Mouse (Mus musculus) forebrain, embryonic 14.5 days (tissue): ENCODE data around the gene Nfil3. TPM values are rescaled to one million over a fixed set of nuclear protein-coding genes. Genes with fewer than 3 reads are reported as not detected.

ENCODE experiments used
- ATAC-seq: fragments of 200-750 bp; cut with Nextera tagmentation; 2 replicates; pipeline ENCODE4 v1.8.0; 2017; ENCODE audit warnings: mild to moderate bottlenecking, moderate library complexity
- DNase-seq: peaks from one replicate; pipeline ENCODE4 v3.0.0-alpha.2; 2015; ENCODE audit warnings: low spot score
- H3K27ac ChIP-seq: fragments of 300-500 bp; sonication (generic); 2 replicates; pipeline ENCODE4 v1.5.1; 2014; ENCODE audit warnings: low read depth, mild to moderate bottlenecking, control low read depth, low read length, moderate library complexity
- H3K27me3 ChIP-seq: fragments of 300-500 bp; sonication (generic); replicated peaks from 2 replicates; pipeline ENCODE4 v1.6.1; 2014; ENCODE audit warnings: low read length, control low read depth, mixed read lengths; ENCODE audit not compliant: control insufficient read depth, insufficient read depth
- H3K36me3 ChIP-seq: fragments of 300-500 bp; sonication (generic); 2 replicates; pipeline ENCODE4 v1.6.1; 2014; ENCODE audit warnings: low read length, control low read depth; ENCODE audit not compliant: control insufficient read depth, insufficient read depth
- H3K4me1 ChIP-seq: fragments of 300-500 bp; sonication (generic); 2 replicates; pipeline ENCODE4 v1.6.1; 2014; ENCODE audit warnings: antibody characterized with exemption, low read length, control low read depth; ENCODE audit not compliant: control insufficient read depth, insufficient read depth
- H3K4me2 ChIP-seq: fragments of 300-500 bp; sonication (generic); 2 replicates; pipeline ENCODE4 v1.6.1; 2014; ENCODE audit warnings: mild to moderate bottlenecking, control low read depth, low read length
- H3K4me3 ChIP-seq: fragments of 300-500 bp; sonication (generic); 2 replicates; pipeline ENCODE4 v1.5.1; 2014; ENCODE audit warnings: low read depth, low read length, control low read depth
- H3K9ac ChIP-seq: fragments of 300-500 bp; sonication (generic); 2 replicates; pipeline ENCODE4 v1.6.1; 2014; ENCODE audit warnings: mild to moderate bottlenecking, low read length, control low read depth, moderate library complexity
- H3K9me3 ChIP-seq: fragments of 300-500 bp; sonication (generic); replicated peaks from 2 replicates; pipeline ENCODE4 v1.6.1; 2016; ENCODE audit warnings: low read length, control low read depth, mixed read lengths; ENCODE audit not compliant: control insufficient read depth
- WGBS: fragments of 180-500 bp; shearing (Covaris S2); extraction: QIAGEN DNeasy Blood & Tissue Kit; methylation state at CpG from one replicate; pipeline ENCODE4 v1.1.7; 2014; 5-methylcytosine and 5-hydroxymethylcytosine counted together
- polyA plus RNA-seq: library from polyadenylated mRNA; unstranded; fragments of >200 nt; fragmentation: Nextera tagmentation; extraction: Ambion mirVana; gene quantifications from 2 replicates; pipeline ENCODE4 v1.2.1, GENCODE M21; 2014

Gene Nfil3
- polyA plus RNA-seq, 1 experiment from 2014 or later = 38.1 TPM

DNA sequence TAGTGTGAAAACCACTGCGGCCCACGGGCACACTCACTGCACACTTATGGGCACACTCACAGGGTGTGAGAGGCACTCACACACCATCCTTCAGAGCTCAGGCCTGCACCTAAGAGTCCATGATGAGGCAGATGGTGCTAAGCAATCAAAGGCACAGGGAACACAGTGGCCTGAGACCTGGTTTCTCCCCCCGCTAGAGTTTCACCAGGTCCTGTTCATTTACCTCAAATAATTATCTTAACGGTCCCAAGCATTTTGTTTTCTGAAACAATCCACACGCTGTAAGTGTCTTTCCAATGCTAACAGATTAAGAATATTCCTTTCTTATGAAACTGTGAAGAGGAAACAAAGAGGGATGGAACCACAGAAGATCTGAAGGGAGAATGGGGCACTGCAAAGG is 62.5 kb downstream of the Nfil3 start:
- ATAC-seq (no peak), DNase-seq (no peak)
- no peaks in the 10 kb centered on the region for H3K27me3 ChIP-seq
- H3K36me3 ChIP-seq = no peaks in the 10 kb centered on the region
- no peaks in the 10 kb centered on the region for H3K9me3 ChIP-seq
- H3K4me3 ChIP-seq = no peak overlapping the region
- no peak overlapping the region for H3K9ac ChIP-seq
- H3K27ac ChIP-seq = no peak overlapping the region
- H3K4me2 ChIP-seq = no peak overlapping the region
- WGBS = 85% methylated on average over 5 of the region's 5 CpGs
- no peaks in the 10 kb centered on the region for H3K4me1 ChIP-seq

Other genes starting within 250 kb of the Nfil3 start
- 47.9 and 55.9 TPM in 2 replicates for gene Auh, start 51.4 kb downstream of the Nfil3 start, polyA plus RNA-seq